Mouse (Mus musculus): ENCODE results near the gene Fbxl13. TPM values are rescaled to one million over a fixed set of nuclear protein-coding genes. Genes with fewer than 3 reads are reported as not detected.

Fbxl13 gene
- total RNA-seq, 2 experiments from 2014 or later = 0.10 TPM

DNA sequence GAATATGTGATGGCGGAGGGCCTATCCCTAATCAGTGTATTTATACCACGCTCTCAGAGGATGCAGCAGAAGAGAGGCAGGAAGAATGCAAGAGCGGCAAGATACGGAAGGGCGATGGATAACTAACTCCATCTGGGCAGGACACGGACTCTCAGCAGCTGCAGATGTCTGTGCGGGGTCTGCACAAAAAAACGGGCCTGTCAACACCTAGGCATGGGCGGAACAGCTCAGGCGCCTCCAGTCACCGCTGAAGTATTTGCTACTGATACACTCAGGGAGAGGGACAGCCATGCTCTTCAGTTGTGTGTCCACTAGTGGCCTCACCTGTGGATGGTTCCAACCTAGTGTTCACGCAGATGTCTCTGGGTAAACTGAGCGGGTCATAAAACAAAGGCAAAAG, 57.2 kb downstream of the Fbxl13 start:
- peak in 1 of 2 experiments; percentile 11 for DNase-seq
- intact Hi-C loops (cut with DNase I) = loop anchor here (2.0 kb wide), 1 partner anchor 323 kb away; no protein-coding TSS in a partner anchor

DNA sequence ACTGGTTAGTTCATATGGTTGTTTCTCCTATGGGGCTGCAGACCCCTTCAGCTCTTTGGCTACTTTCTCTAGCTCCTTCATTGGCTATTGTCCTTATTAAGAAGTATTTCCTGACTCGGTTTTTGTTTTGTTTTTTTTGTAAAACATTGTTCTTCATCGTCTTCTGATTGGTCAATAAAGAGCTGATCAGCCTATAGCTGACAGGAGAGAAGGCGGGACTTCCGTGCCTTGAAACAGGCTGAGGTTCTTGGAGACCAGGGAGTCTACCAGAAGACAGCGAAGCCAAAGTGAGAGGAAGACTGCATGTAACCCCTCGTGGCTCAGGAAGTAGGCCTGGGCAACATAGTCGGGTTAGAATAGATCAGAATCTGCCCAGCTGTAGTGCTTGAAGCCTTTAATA, 57.8 kb downstream of the Fbxl13 start:
- intact Hi-C loops (cut with DNase I) = loop anchor here (2.0 kb wide), 1 partner anchor 323 kb away; no protein-coding TSS in a partner anchor
- DNase-seq = no peak

DNA sequence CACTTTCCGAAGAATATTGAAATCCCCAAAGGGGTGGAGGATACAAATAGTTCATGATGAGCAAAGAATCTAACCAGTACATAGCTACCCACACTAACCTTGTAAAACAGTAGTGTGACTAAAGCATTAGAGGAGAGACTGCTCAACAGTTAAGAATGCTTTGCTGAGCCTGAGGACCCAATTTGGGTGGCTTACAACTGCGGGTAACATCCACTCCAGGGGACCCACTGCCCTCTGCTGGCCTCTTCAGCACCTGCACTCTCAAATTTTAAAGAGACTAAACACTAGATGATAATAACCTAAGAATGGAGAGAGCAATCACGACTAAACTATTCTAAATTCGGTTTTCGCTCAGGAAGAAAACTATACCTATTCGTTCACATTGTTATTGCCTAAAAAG, 58.7 kb downstream of the Fbxl13 start:
- intact Hi-C loops (cut with DNase I) = loop anchor here (1.0 kb wide), 1 partner anchor 152 kb away; no protein-coding TSS in a partner anchor
- DNase-seq = peak; percentile 48 to 67

DNA sequence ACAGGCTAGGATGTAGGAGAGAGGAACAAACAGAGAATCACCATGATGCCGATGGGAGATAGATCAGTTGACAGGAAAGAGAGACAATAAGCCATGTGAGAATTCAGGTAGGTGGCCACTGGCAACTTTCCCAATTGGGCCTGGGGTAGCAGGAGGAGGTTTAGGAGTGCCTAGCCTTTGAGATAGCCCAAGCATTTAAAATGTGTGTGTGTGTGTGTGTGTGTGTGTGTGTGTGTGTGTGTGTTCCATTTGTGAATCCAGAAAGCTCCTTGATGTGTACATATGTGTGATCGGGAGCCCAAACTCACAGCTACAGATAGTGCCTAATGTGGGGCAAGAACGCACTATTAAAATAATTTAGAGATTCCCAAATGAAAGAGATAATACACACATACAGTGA, 67.3 kb downstream of the Fbxl13 start:
- DNase-seq = no peak
- intact Hi-C loops (cut with DNase I) = no loop called here

DNA sequence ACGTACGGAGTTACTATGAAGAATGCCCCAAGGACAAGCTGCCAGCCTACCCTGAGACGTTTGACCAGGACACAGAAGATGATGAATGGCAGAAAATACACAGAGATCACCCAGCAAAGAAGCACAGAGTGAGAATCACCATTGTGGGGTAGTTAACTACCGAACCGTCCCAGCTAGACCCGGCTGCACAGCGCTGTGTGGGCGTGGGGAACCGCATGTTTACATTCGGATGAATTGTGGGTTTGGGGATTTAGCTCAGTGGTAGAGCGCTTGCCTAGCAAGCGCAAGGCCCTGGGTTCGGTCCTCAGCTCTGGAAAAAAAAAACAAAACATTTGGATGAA, 70.3 kb downstream of the Fbxl13 start:
- intact Hi-C loops (cut with DNase I) = no loop called here

DNA sequence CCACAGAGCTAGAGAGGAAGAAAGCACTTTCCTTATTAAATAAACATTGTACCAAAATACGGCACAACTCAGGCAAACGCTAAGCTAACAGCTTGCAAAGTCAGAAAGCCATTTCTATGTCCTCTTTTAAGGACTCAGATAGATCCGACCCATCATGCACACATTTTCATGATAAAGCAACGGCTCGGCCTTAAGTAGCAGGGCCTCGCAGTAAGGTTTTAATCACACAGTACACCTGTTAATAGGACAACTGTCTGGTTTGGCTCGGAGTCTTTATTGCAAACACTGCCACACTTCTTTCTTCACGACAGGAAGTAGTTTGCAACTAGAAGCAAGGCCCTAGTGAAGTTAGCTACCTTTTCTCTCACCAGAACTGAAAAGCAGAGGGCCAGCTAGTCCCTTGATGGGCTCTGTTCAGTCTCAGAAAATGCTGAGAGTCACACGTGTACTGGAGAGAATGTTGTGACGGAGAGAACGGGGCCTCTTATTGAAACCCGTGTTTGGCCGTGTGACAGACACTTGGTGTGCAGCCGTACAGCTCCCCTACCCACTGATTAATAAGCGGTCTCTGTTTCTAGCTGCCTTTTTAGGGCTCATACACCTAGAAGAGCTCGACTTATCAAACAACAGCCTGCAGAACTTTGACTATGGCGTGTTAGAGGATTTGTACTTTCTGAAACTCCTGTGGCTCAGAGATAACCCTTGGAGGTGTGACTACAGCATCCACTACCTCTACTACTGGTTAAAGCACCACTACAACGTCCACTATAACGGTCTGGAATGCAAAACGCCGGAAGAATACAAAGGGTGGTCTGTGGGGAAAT, 70.8 kb downstream of the Fbxl13 start:
- DNase-seq = no peak
- intact Hi-C loops (cut with DNase I) = no loop called here

More for the DNA sequence above, 70.3 kb downstream of the Fbxl13 start:
- no peak for DNase-seq

DNA sequence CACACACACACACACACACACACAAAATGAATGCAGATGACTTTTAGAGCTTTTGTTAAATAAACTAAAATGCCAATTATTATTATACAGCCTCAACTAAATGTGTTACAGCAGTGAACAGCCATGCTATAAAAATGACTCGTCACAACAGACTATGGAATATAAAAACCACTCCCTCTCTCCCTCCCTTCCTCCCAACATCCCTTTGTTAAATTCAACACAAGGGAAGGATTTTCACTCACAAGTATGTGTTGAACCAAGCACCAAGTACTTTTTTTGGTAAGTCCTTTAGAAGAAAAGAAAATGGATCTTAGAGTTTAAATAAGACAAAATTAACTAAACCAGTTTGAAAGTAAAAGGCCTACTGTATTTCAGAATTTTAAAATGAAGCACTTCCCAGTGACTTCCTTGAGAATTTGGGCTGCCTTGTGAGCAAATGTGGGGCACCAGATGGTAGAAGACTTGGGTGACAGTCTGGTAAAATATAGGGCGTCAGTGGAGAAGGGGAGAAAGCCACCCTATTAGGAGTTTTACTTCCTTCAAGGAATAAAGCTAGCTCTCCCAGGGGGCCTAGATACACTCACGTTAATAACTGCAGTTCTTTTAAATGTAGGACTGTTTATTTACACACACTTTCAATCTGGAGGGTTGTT, 72.5 kb downstream of the Fbxl13 start:
- no peak for DNase-seq
- intact Hi-C loops (cut with DNase I) = no loop called here

DNA sequence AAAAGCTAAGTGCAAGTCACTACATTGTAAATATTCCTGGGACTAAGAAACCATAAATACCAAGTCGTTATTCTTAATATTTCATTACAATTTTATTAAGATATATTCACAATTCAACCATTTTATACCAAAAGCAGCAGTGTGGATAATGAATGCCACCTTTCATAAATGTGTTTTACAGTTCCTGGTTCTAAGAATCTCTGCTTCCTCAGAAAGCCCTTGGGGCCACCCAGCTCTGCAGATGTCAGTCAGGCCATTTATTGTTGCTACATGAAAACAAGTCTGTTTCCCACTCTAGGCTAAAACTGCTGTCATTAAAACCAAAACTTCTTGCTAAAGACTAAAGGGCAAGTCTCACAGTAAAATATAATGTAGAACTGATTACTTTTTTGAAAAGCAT, 77.7 kb downstream of the Fbxl13 start:
- no peak for DNase-seq
- intact Hi-C loops (cut with DNase I) = no loop called here

DNA sequence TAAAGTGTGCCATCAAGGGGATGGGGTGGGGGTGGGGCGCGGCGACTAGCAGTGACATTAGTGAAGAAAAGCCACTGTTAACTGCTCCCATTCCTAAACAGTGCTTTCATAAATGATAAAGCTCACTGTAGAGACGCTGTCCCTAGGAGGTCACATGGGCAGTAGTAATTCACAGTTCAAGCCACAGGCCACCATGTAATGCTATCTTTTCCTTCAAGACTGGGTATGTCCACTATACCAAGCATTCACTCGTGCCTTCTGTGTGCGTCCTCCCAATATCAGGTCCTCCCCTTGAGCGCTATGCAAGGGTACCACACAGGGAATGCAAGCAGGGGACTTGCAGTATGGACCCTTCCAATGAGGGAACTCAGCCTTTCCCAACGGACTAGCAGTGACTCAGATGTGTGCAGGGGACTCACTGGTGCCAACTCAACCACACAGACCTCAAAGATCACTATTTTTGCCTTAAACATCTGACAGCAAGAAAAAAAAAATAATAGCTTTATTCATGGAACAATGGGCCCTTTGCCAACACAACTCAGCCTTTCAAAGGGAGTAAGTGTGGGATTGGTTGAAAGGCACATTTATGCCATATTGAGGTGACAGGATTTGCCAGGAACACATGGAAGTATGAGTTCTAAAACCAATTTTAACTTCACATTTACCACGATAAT, 79.9 kb downstream of the Fbxl13 start:
- DNase-seq = no peak
- intact Hi-C loops (cut with DNase I) = no loop called here

DNA sequence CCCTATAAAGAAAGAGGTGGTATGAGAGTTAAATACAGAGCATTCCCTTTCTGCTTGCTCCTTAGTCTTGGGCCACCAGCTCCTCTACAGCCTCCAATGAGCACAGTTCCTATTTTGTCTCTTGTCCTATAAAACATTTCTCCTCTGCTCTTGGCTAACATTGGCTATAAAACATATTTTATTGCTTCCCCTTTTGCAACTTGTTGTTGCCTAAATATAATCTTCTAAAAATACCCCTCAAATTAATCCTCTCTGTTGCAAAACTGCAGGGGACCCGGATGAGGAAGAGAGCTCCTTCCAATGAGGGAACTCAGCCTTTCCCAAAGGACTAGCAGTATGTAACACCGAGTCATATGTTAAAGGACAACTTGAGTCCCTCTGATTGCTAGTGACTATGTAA, 81.5 kb downstream of the Fbxl13 start:
- DNase-seq = peak in 1 of 2 experiments; percentile 17
- intact Hi-C loops (cut with DNase I) = no loop called here

DNA sequence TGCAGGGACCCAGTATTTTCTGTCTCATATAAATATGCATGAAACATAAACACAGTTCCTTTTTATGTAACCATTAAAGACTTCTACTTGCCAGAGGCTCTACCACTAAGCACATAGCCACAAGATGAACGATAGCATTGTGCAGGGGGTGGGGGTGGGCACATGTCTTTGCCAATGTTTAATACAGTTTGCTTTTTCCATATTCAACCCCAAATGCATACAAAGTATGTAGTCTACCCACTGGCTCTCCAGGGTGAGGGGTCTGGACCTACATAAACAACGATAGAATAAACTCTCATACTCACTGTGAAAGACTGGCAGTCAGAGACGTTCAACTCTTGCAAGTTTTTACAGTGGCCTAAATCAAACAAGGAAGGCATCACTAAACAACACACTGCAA, 88.9 kb downstream of the Fbxl13 start:
- DNase-seq = no peak
- intact Hi-C loops (cut with DNase I) = loop anchor here (5.0 kb wide), 1 partner anchor 49 kb away; no protein-coding TSS in a partner anchor

DNA sequence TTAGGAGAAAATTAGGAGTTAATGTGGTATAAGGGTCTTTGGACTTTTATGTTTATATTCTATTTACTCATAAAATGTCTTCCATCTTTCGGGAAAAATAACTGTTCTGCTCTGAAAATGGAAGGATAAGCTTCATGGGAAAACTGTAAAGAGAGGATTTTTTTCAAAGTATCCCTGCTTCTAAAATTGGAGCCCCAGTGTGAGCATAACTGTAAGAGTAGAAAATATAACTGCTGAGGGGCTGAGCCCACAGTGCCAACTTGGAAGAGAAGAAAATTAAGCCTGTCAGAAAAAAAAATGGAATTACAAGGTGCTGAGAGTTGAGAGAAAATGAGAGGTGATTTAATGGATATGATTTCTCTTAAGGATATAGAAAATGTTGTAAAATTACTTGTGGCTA, 90.7 kb downstream of the Fbxl13 start:
- DNase-seq = no peak
- intact Hi-C loops (cut with DNase I) = loop anchor here (5.0 kb wide), 1 partner anchor 47 kb away; no protein-coding TSS in a partner anchor

DNA sequence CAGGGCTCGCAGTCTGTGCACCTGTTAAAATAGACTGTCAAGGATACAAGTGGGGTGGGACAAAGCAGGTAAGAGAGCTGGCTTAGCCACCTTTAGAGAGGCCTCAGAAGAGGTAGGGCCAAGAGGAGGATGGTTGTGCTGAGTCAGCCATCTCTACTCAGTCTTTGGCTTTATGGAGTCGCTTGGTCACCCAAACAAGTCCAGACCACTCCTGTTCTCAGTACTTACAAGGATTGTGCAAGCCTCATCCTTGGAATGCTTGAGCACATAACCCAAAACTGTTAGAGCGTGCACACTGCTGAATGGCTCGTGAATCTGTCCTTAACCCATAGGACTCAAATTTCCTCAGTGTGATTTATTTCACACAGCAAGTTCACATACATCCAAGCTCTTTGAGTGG, 91.7 kb downstream of the Fbxl13 start:
- no peak for DNase-seq
- intact Hi-C loops (cut with DNase I) = no loop called here

DNA sequence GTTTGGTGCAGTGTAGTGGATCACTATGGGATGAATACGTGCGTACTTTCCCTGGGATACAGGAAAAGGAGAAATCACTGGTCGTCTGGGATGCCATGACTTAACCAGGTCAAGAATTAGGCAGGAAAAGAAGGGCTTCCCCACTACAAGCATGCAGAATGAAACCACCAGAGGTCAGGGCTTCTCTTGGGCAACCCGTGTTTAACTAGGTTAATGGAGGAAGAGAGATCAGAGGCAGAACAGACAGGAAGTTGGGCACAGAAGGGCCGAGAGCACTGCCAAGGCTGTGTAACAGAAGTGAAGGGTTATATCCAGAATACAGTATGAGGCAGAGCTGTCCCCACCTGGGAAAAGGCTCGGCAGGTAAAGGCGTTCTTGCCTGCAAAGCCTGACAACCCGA, 98.4 kb downstream of the Fbxl13 start:
- no peak for DNase-seq
- intact Hi-C loops (cut with DNase I) = no loop called here

DNA sequence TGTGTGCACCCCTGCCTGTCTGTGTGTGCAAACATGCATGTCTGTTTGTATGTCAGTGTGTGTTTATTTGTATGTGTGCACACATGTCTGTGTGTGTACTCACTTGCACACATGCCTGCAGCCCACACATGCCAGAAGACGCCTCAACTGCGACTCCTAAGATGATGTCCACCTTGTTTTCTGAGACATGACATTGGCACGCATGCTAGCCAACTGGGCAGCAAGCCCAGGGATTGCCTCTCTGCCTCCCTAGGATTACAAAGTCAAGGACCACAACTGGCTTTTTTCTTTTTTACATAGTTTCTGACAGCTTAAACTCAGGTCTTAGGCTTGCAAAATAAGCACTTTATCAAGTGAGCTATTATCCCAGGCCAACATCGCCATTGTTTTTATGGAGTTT, 99.6 kb downstream of the Fbxl13 start:
- DNase-seq = peak in 1 of 2 experiments; percentile 32
- intact Hi-C loops (cut with DNase I) = no loop called here

DNA sequence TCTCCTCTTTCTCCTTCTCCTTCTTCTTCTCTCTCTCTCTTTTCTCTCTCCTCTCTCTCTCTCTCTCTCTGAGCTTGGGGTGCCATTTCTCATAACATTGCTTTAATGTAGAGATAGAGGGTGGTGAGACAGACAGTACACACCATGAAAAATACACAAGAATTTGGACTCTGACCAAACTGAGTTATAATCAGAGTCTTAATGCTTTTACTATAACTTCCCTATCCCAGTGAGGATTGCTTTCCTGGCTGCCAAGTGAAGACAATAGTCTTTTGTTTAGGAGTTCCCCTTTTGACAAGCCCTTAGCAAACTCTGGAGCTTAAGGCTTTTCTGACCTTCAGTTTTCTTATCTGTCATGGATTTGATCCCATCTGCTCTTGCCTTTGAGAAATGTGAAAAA, 100.2 kb downstream of the Fbxl13 start:
- intact Hi-C loops (cut with DNase I) = no loop called here
- DNase-seq = peak in 1 of 2 experiments; percentile 9

DNA sequence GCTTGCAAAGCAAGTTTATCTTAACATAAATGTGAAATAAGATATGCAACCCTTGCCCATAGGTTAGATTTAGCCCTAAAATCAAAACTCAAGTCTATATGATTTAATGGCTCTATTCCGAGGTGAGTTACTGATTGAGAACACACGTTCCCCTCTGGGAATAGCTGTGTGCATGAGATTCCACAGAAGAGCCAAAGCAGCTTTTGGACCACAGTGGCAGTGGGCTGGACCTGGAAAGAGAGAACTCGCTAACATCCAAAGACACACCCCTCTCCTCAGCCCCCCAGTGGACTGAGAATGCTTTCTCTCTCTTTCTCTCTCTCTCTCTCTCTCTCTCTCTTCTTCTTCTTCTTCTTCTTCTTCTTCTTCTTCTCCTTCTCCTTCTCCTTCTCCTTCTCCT, 100.6 kb downstream of the Fbxl13 start:
- DNase-seq = peak; percentile 52 to 56

DNA sequence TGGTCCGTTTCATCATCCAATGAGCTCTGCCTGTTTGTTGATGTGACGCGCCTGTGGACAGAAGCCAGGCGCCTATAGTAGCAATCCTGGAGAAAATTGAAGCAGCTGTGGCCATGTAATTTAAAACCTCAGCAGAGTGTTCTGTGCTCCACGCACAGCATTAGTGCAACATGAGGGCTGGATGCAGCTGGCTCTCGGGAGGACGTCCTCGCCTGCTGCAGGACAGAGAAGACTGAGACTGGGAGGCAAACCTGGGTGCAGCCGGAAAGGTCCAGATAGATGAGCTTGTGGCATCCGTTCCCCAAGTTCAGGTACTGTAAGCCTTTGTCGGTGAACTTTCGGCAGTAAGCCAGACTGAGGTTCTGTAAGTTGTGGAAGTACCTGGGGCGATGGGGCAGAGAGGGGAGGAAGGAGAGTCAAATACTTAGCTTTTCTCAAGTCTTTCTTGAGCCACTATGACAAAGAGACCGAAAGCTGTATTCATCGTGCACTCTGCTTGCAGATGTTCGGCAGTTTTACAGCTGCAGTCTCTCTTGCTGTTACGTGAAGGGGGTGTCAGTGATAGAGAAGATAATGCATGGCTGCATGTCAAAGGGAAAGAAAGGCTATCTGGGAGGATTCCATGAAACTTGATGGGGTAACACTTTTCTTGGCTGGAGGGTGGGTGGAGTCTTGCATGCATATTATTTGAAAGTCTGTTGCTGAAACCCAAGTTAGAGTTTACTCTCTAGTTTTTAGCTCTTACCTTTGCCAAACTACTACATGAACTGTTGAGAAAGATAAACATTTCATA, 101.8 kb downstream of the Fbxl13 start, which contains the start of gene Lrrc17:
Gene Lrrc17, plus strand, starts transcription at position 151 of the 793 bp plus-strand sequence.
- peak; percentile 61 to 63 for DNase-seq
- intact Hi-C loops (cut with DNase I) = no loop called here

More for the DNA sequence above, 100.6 kb downstream of the Fbxl13 start:
- intact Hi-C loops (cut with DNase I) = no loop called here

DNA sequence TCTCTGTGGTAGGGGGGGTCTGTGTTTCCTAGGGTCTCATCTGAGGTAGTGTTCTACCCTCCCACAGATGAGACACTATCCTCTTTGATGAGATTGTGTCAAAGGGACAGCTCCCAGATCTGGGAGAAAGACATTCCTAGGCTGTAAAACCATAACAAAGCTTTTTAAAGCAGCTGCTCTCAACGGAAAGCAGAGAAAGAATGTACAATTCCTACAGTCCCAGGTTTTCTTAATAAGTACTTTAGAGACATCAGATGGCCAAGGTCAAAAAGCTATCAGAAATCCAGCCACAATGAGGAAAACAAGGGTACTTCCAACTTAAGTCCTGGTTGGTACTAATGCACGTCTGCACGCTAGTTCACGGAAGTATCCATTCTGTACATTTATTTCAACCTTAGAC, 103.2 kb downstream of the Fbxl13 start:
- no peak for DNase-seq
- intact Hi-C loops (cut with DNase I) = no loop called here

DNA sequence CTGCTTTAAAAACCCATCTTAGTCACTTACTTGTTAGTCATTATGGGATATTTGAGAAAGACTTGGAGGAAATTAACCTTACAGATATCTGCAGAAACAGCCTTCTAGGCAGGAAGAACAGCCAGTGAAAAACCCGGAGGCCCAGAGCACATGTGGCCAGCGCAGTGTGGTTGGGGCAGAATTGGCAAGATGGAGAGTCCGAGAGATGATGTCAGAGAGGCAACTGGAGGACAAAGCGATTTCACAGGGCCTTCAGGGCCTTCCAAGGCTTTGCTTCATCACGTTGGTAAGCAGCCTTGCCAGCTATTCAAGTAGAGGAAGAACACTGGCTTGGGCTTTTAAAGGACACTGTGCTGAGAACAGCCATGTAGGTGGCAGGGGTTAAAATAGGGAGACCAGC, 112.5 kb downstream of the Fbxl13 start:
- intact Hi-C loops (cut with DNase I) = no loop called here
- peak; percentile 47 to 49 for DNase-seq

DNA sequence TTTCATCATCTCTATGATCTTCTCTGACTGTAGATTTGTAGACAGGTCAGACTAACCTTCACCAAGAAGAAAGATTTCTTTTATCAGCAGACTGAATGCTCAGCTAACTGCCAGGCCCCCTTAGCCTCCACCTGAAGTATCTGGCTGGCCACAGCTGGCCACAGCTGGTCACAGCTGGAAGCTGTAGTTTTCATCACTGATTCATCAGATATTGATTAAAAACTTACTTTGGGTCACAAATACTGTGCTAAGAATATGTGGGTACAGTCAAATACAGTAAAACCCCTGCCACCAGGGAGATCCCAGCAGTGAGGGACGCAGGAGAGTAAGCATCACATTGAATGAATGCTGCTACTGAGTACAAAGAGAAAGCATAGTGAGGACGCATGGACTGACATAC, 113.3 kb downstream of the Fbxl13 start:
- DNase-seq = no peak
- intact Hi-C loops (cut with DNase I) = no loop called here

Measured in heart, postnatal 10 days (tissue).